Mouse (Mus musculus) stomach, postnatal 0 days (tissue): ENCODE results near the gene Six2.

Experiments used
- CTCF ChIP-seq: IDR thresholded peaks from 2 replicates; pipeline ENCODE4 v1.5.1; 2016; ENCODE audit warnings: antibody characterized with exemption, low read depth, mild to moderate bottlenecking, moderate library complexity
- EP300 ChIP-seq: optimal IDR thresholded peaks from 2 replicates; pipeline ENCODE3; 2016; ENCODE audit warnings: antibody characterized with exemption

GRCm38 (mm10) chr17:85680851-85681550 is 7.1 kb downstream of the Six2 start:
- TF ChIP-seq CTCF = no peak
- TF ChIP-seq EP300 = no peak
